Mouse (Mus musculus) activated CD4-positive, CD25-positive, alpha-beta regulatory T cell, adult 9 weeks (primary cell): ENCODE data around the gene Lce3d. TPM values are rescaled to one million over a fixed set of nuclear protein-coding genes. Genes with fewer than 3 reads are reported as not detected.

Experiments
- polyA plus RNA-seq: library from polyadenylated mRNA; unstranded; fragments of 100-300 nt; shearing (Covaris generic); gene quantifications from one replicate; pipeline ENCODE4 v1.2.1, GENCODE M21; 2017

The Lce3d gene
- not detected for polyA plus RNA-seq

GRCm38 (mm10) chr3:92957090-92957489 is at the start of gene Lce3d:
Gene Lce3d, plus strand, starts transcription at chr3:92957390.

GRCm38 (mm10) chr3:92926130-92926529 is 31.1 kb upstream of the Lce3d start, which contains the start of gene Lce3a:
Gene Lce3a, minus strand, starts transcription at chr3:92926230.

GRCm38 (mm10) chr3:92932679-92933078 is 24.5 kb upstream of the Lce3d start, which contains the start of gene Lce3b:
Gene Lce3b, plus strand, starts transcription at chr3:92932979.

GRCm38 (mm10) chr3:92944186-92944585 is 13.0 kb upstream of the Lce3d start, which contains the start of gene Lce3c:
Gene Lce3c, plus strand, starts transcription at chr3:92944486.

GRCm38 (mm10) chr3:92966761-92967160 is 9.6 kb downstream of the Lce3d start, which contains the start of gene Lce3e:
Gene Lce3e, plus strand, starts transcription at chr3:92967061.

GRCm38 (mm10) chr3:92991926-92992325 is 34.7 kb downstream of the Lce3d start, which contains the start of gene Lce3f:
Gene Lce3f, plus strand, starts transcription at chr3:92992226.

Other genes starting within 250 kb of the Lce3d start
- gene Lce1e, start 248.3 kb upstream of the Lce3d start, polyA plus RNA-seq: not detected
- gene Lce1f, start 237.0 kb upstream of the Lce3d start, polyA plus RNA-seq: not detected
- gene Gm38119, start 218.3 kb upstream of the Lce3d start, polyA plus RNA-seq: not detected
- gene Lce1g, start 205.1 kb upstream of the Lce3d start, polyA plus RNA-seq: not detected
- gene Lce1h, start 192.3 kb upstream of the Lce3d start, polyA plus RNA-seq: not detected
- gene Lce1i, start 178.5 kb upstream of the Lce3d start, polyA plus RNA-seq: not detected
- not detected for gene Lce1j, start 166.9 kb upstream of the Lce3d start, polyA plus RNA-seq
- not detected for gene Lce1k, start 149.5 kb upstream of the Lce3d start, polyA plus RNA-seq
- not detected for gene Kprp, start 130.1 kb upstream of the Lce3d start, polyA plus RNA-seq
- gene Lce1l, start 106.1 kb upstream of the Lce3d start, polyA plus RNA-seq: not detected
- not detected for gene 2310050C09Rik, start 87.2 kb upstream of the Lce3d start, polyA plus RNA-seq
- not detected for gene Lce3a, start 31.2 kb upstream of the Lce3d start, polyA plus RNA-seq
- not detected for gene Lce3b, start 24.4 kb upstream of the Lce3d start, polyA plus RNA-seq
- gene Lce3c, start 12.9 kb upstream of the Lce3d start, polyA plus RNA-seq: not detected
- not detected for gene Lce3e, start 9.7 kb downstream of the Lce3d start, polyA plus RNA-seq
- not detected for gene Lce3f, start 34.8 kb downstream of the Lce3d start, polyA plus RNA-seq
- gene Crct1, start 58.3 kb downstream of the Lce3d start, polyA plus RNA-seq: not detected
- gene Lce1m, start 61.7 kb downstream of the Lce3d start, polyA plus RNA-seq: not detected
- 1.1 TPM for gene Gm4858, start 111.4 kb downstream of the Lce3d start, polyA plus RNA-seq
- gene Crnn, start 187.4 kb downstream of the Lce3d start, polyA plus RNA-seq: not detected
- gene Flg2, start 239.9 kb downstream of the Lce3d start, polyA plus RNA-seq: not detected